Comparison of ENCODE assay signal across 11 mouse cellular contexts in the genomic region with DNA sequence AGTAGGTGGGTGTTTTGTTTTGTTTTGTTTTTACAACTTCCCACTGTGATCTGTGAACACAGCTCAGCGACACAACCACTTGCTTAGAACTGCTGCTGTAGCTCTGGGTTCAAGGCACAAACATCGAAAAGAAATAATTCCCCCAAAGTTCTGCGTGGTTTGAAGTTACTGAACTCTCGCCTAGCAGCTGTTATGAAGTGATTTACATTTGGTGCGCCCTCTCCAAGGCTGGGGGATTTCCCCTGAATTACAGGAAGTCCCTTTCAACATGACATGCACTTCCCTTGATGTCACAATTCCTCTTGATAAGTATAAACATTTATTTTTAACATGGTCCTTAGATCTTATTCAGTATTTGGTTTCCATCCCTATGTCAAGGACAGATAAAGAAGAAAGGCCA.
DNase-seq lines count a peak whose midpoint lies in the region; ATAC-seq and TF ChIP-seq lines count a peak whose summit lies in the region.
"Had no signal": no experiment of that assay in that cellular context is flagged by ENCODE, and none has a peak within 500 bp of the region (broad histone marks: within the 10 kb centered on the region; RNA-seq: fewer than 3 reads in every experiment).

No protein-coding gene starts in this region.

- H3K27me3 ChIP-seq in stomach, embryonic 15.5 days (replicated peaks): no peaks in the 10 kb centered on the region
- no peaks in the 10 kb centered on the region for H3K27me3 ChIP-seq in stomach, postnatal 0 days (ENCODE audit: control insufficient read depth, insufficient read depth, low read length)
- no peaks in the 10 kb centered on the region for H3K27me3 ChIP-seq in heart, embryonic 13.5 days (replicated peaks)
- no peaks in the 10 kb centered on the region for H3K27me3 ChIP-seq in lung, embryonic 16.5 days (ENCODE audit: control insufficient read depth, insufficient read depth, low read depth, low read length)
- H3K27me3 ChIP-seq in stomach, embryonic 16.5 days (ENCODE audit: control insufficient read depth, insufficient read depth, low read length): no peaks in the 10 kb centered on the region
- H3K27me3 ChIP-seq in cerebellum, adult 2 months (ENCODE audit: control insufficient read depth, insufficient read depth, low read length): no peaks in the 10 kb centered on the region
- H3K27me3 ChIP-seq: embryonic facial prominence, embryonic 12.5 days had no signal

- no peak for DNase-seq in stomach, postnatal 0 days (ENCODE audit: low spot score)
- no peak for DNase-seq in cerebellum, adult 2 months
- DNase-seq in embryo, embryonic 9.5 days (ENCODE audit: extremely low spot score): no peak
- no peak for DNase-seq in right cerebral cortex, adult 18-20 months

- ATAC-seq in stomach, embryonic 15.5 days (ENCODE audit: insufficient read depth, low FRiP score, low read depth): no peak
- no peak for ATAC-seq in stomach, postnatal 0 days (ENCODE audit: low FRiP score, low TSS enrichment)
- ATAC-seq in heart, embryonic 13.5 days (ENCODE audit: extremely low read depth, insufficient number of reproducible peaks, low FRiP score, low TSS enrichment): no peak
- peak; percentile 74 for ATAC-seq in lung, embryonic 16.5 days (ENCODE audit: low read depth)
- no peak for ATAC-seq in stomach, embryonic 16.5 days (ENCODE audit: insufficient read depth, low FRiP score)

- H3K9me3 ChIP-seq in stomach, embryonic 15.5 days: no peaks in the 10 kb centered on the region
- no peaks in the 10 kb centered on the region for H3K9me3 ChIP-seq in stomach, postnatal 0 days (ENCODE audit: control insufficient read depth, low read length)
- peaks cover 4% of the 10 kb centered on the region; the same call in 1 of the 2 replicates for H3K9me3 ChIP-seq in heart, embryonic 13.5 days
- H3K9me3 ChIP-seq in lung, embryonic 16.5 days (ENCODE audit: control insufficient read depth, low read length): no peaks in the 10 kb centered on the region
- H3K9me3 ChIP-seq in stomach, embryonic 16.5 days (replicated peaks; ENCODE audit: control insufficient read depth, low read length): no peaks in the 10 kb centered on the region; the same call in 1 of the 2 replicates
- H3K9me3 ChIP-seq: embryonic facial prominence, embryonic 12.5 days; hindbrain, embryonic 10.5 days; midbrain, embryonic 10.5 days had no signal

- H3K4me2 ChIP-seq in stomach, embryonic 15.5 days: no peak overlapping the region
- H3K4me2 ChIP-seq in stomach, postnatal 0 days (replicated peaks; ENCODE audit: low read depth): no peak overlapping the region
- no peak overlapping the region for H3K4me2 ChIP-seq in heart, embryonic 13.5 days
- no peak overlapping the region for H3K4me2 ChIP-seq in lung, embryonic 16.5 days (ENCODE audit: low read depth, low read length)
- no peak overlapping the region for H3K4me2 ChIP-seq in stomach, embryonic 16.5 days (ENCODE audit: low read depth, low read length)
- H3K4me2 ChIP-seq: embryonic facial prominence, embryonic 12.5 days had no signal

- 31% methylated on average over 5 of the region's 5 CpGs for WGBS in stomach, embryonic 15.5 days
- 49% methylated on average over 5 of the region's 5 CpGs for WGBS in stomach, postnatal 0 days
- 47% methylated on average over 5 of the region's 5 CpGs for WGBS in heart, embryonic 13.5 days
- 15% methylated on average over 5 of the region's 5 CpGs for WGBS in lung, embryonic 16.5 days
- WGBS in stomach, embryonic 16.5 days: 33% methylated on average over 5 of the region's 5 CpGs
- 69% methylated on average over 5 of the region's 5 CpGs for WGBS in cerebellum, adult 2 months

- no peak overlapping the region for H3K9ac ChIP-seq in stomach, embryonic 15.5 days
- H3K9ac ChIP-seq in stomach, postnatal 0 days (ENCODE audit: low read length): no peak overlapping the region
- no peak overlapping the region for H3K9ac ChIP-seq in heart, embryonic 13.5 days
- H3K9ac ChIP-seq in lung, embryonic 16.5 days (ENCODE audit: low read length): no peak overlapping the region
- H3K9ac ChIP-seq in stomach, embryonic 16.5 days (ENCODE audit: low read length): no peak overlapping the region
- H3K9ac ChIP-seq: embryonic facial prominence, embryonic 12.5 days had no signal

- no peak for TF ChIP-seq CTCF in stomach, postnatal 0 days (IDR thresholded peaks at IDR 0.05; ENCODE audit: low read depth)
- no peak for TF ChIP-seq CTCF in cerebellum, adult 2 months (IDR thresholded peaks at IDR 0.05; ENCODE audit: borderline replicate concordance, insufficient read depth, low read depth, low read length)

- no peaks in the 10 kb centered on the region for H3K36me3 ChIP-seq in stomach, embryonic 15.5 days
- H3K36me3 ChIP-seq in stomach, postnatal 0 days (ENCODE audit: control insufficient read depth, insufficient read depth, low read length): no peaks in the 10 kb centered on the region
- H3K36me3 ChIP-seq in heart, embryonic 13.5 days: no peaks in the 10 kb centered on the region
- no peaks in the 10 kb centered on the region for H3K36me3 ChIP-seq in lung, embryonic 16.5 days (ENCODE audit: control insufficient read depth, insufficient read depth, low read length)
- H3K36me3 ChIP-seq in stomach, embryonic 16.5 days (ENCODE audit: control insufficient read depth, insufficient read depth, low read length): no peaks in the 10 kb centered on the region
- H3K36me3 ChIP-seq: embryonic facial prominence, embryonic 12.5 days; hindbrain, embryonic 10.5 days; midbrain, embryonic 10.5 days had no signal

- TF ChIP-seq POLR2A in cerebellum, adult 2 months (IDR thresholded peaks at IDR 0.05; ENCODE audit: borderline replicate concordance, insufficient read depth, low read length): no peak

- peak overlapping the region; percentile 26; the same call in 1 of the 2 replicates for H3K27ac ChIP-seq in stomach, embryonic 15.5 days
- no peak overlapping the region for H3K27ac ChIP-seq in stomach, postnatal 0 days (replicated peaks)
- H3K27ac ChIP-seq in heart, embryonic 13.5 days (replicated peaks): peak overlapping the region; percentile 20; the same call in 1 of the 2 replicates
- H3K27ac ChIP-seq in lung, embryonic 16.5 days (ENCODE audit: low read length): peak overlapping the region; percentile 75
- 0 out of 2 replicates have a peak overlapping the region, but pooled peaks have one; percentile 12 for H3K27ac ChIP-seq in stomach, embryonic 16.5 days (ENCODE audit: low read length)
- no peak overlapping the region for H3K27ac ChIP-seq in cerebellum, adult 2 months (ENCODE audit: insufficient read depth, low read length)
- H3K27ac ChIP-seq: embryonic facial prominence, embryonic 12.5 days; hindbrain, embryonic 10.5 days had no signal

- no peak overlapping the region for H3K4me3 ChIP-seq in stomach, embryonic 15.5 days (replicated peaks)
- no peak overlapping the region for H3K4me3 ChIP-seq in stomach, postnatal 0 days (ENCODE audit: low read depth, low read length)
- no peak overlapping the region for H3K4me3 ChIP-seq in heart, embryonic 13.5 days
- no peak overlapping the region for H3K4me3 ChIP-seq in lung, embryonic 16.5 days (ENCODE audit: low read length)
- H3K4me3 ChIP-seq in stomach, embryonic 16.5 days (replicated peaks; ENCODE audit: low read length): no peak overlapping the region
- no peak overlapping the region for H3K4me3 ChIP-seq in cerebellum, adult 2 months (replicated peaks; ENCODE audit: insufficient read depth, low read depth, low read length)
- H3K4me3 ChIP-seq: embryonic facial prominence, embryonic 12.5 days; hindbrain, embryonic 10.5 days; midbrain, embryonic 10.5 days had no signal

- no peak for TF ChIP-seq EP300 in stomach, postnatal 0 days (optimal IDR thresholded peaks at IDR 0.05)

- no peaks in the 10 kb centered on the region for H3K4me1 ChIP-seq in stomach, embryonic 15.5 days
- H3K4me1 ChIP-seq in stomach, postnatal 0 days (replicated peaks; ENCODE audit: control insufficient read depth, insufficient read depth): no peaks in the 10 kb centered on the region
- peaks cover 15% of the 10 kb centered on the region for H3K4me1 ChIP-seq in heart, embryonic 13.5 days
- H3K4me1 ChIP-seq in lung, embryonic 16.5 days (replicated peaks; ENCODE audit: control insufficient read depth, insufficient read depth, low read length): no peaks in the 10 kb centered on the region
- no peaks in the 10 kb centered on the region for H3K4me1 ChIP-seq in stomach, embryonic 16.5 days (ENCODE audit: control insufficient read depth, insufficient read depth, low read length)
- H3K4me1 ChIP-seq in cerebellum, adult 2 months (ENCODE audit: control insufficient read depth, insufficient read depth, low read length): no peaks in the 10 kb centered on the region
- H3K4me1 ChIP-seq: embryonic facial prominence, embryonic 12.5 days had no signal

Comparison
In these comparisons a context has a peak if more than half of its experiments do, and no peak if none do; other contexts are left out.
1. H3K27ac ChIP-seq: peak in stomach, embryonic 15.5 days (single experiment), heart, embryonic 13.5 days (single experiment), lung, embryonic 16.5 days (single experiment) and stomach, embryonic 16.5 days (single experiment); none in stomach, postnatal 0 days (single experiment) and cerebellum, adult 2 months (single experiment).